Mouse (Mus musculus) MEL (cell line): ENCODE data around the gene Qprt. TPM values are rescaled to one million over a fixed set of nuclear protein-coding genes. Genes with fewer than 3 reads are reported as not detected.

Source experiments
- DNase-seq: peaks from one replicate; pipeline ENCODE4 v3.0.0; 2011; ENCODE audit warnings: low read depth, low spot score
- H3K27ac ChIP-seq: 2 replicates; pipeline ENCODE4 v1.5.1; 2012; ENCODE audit warnings: low read depth, mild to moderate bottlenecking, control low read depth, low read length, moderate library complexity; ENCODE audit not compliant: control insufficient read depth
- H3K27me3 ChIP-seq, 2 experiments: fragments of 150-350 bp in 1 of 2; sonication (generic) in 1 of 2; 2 replicates each; pipeline ENCODE4 v1.6.1; 2012; ENCODE audit warnings: low read length in 2 of 2, mild to moderate bottlenecking in 2 of 2, improper control_type of control experiment in 1 of 2, moderate library complexity in 1 of 2; ENCODE audit not compliant: insufficient read depth in 2 of 2, control insufficient read depth in 1 of 2
- H3K36me3 ChIP-seq, 2 experiments: 2 replicates each; pipeline ENCODE4 v1.6.1; 2012 to 2014; ENCODE audit warnings: low read length in 2 of 2, improper control_type of control experiment in 1 of 2, inconsistent platforms in 1 of 2, mild to moderate bottlenecking in 1 of 2; ENCODE audit not compliant: insufficient read depth in 2 of 2, control insufficient read depth in 1 of 2
- H3K4me1 ChIP-seq, 2 experiments: fragments of 150-350 bp in 1 of 2; sonication (generic) in 1 of 2; 2 replicates each; pipeline ENCODE4 v1.6.1; 2012; ENCODE audit warnings: low read length in 2 of 2, improper control_type of control experiment in 1 of 2, mild to moderate bottlenecking in 1 of 2; ENCODE audit not compliant: insufficient read depth in 2 of 2, control insufficient read depth in 1 of 2
- H3K4me3 ChIP-seq, 2 experiments: fragments of 150-350 bp in 1 of 2; sonication (generic) in 1 of 2; 2 replicates each; pipeline ENCODE4 v1.5.1; 2012; ENCODE audit warnings: low read depth in 2 of 2, low read length in 2 of 2, mild to moderate bottlenecking in 2 of 2, moderate library complexity in 2 of 2, control low read depth in 1 of 2, improper control_type of control experiment in 1 of 2; ENCODE audit not compliant: control insufficient read depth in 1 of 2, insufficient read depth in 1 of 2
- H3K79me2 ChIP-seq: 2 replicates; pipeline ENCODE4 v1.6.1; 2012; ENCODE audit warnings: mild to moderate bottlenecking, low read length, moderate library complexity; ENCODE audit not compliant: control insufficient read depth, poor library complexity, insufficient read depth
- H3K9ac ChIP-seq: 2 replicates; pipeline ENCODE4 v1.6.1; 2012; ENCODE audit warnings: low read depth, mild to moderate bottlenecking, control low read depth, low read length, moderate library complexity; ENCODE audit not compliant: control insufficient read depth, poor library complexity, severe bottlenecking
- H3K9me3 ChIP-seq: fragments of 150-350 bp; sonication (generic); replicated peaks from 2 replicates; pipeline ENCODE4 v1.6.1; 2012; ENCODE audit warnings: mild to moderate bottlenecking, low read length, improper control_type of control experiment, moderate library complexity; ENCODE audit not compliant: insufficient read depth
- ETS1 ChIP-seq: IDR thresholded peaks from 2 replicates; pipeline ENCODE4 v1.6.1; 2012; ENCODE audit warnings: low read depth, mild to moderate bottlenecking, inconsistent platforms, low read length, improper control_type of control experiment, moderate library complexity
- GATA1 ChIP-seq: IDR thresholded peaks from 2 replicates; pipeline ENCODE4 v1.6.1; 2011; ENCODE audit warnings: low read depth, low read length, improper control_type of control experiment
- HCFC1 ChIP-seq: IDR thresholded peaks from 2 replicates; pipeline ENCODE4 v1.6.1; 2012; ENCODE audit warnings: low read depth, mild to moderate bottlenecking, inconsistent platforms, low read length, improper control_type of control experiment, moderate library complexity
- KAT2A ChIP-seq: conservative IDR thresholded peaks from 2 replicates; pipeline ENCODE4 v1.6.1; 2012; ENCODE audit warnings: low read depth, low read length, improper control_type of control experiment, inconsistent platforms
- MAFK ChIP-seq: IDR thresholded peaks from 2 replicates; pipeline ENCODE4 v1.6.1; 2011; ENCODE audit warnings: low read depth, mild to moderate bottlenecking, low read length, improper control_type of control experiment, borderline replicate concordance
- MAX ChIP-seq: IDR thresholded peaks from 2 replicates; pipeline ENCODE4 v1.6.1; 2011; ENCODE audit warnings: low read length, improper control_type of control experiment
- MAZ ChIP-seq: IDR thresholded peaks from 2 replicates; pipeline ENCODE4 v1.6.1; 2012; ENCODE audit warnings: low read depth, mild to moderate bottlenecking, inconsistent platforms, low read length, improper control_type of control experiment
- NELFE ChIP-seq: IDR thresholded peaks from 2 replicates; pipeline ENCODE4 v1.6.1; 2011; ENCODE audit warnings: low read depth, low read length, improper control_type of control experiment
- POLR2A ChIP-seq, 2 experiments: IDR thresholded peaks; 2 replicates each; pipeline ENCODE4 v1.6.1; 2011 to 2012; ENCODE audit warnings: low read length in 2 of 2, mild to moderate bottlenecking in 2 of 2, control low read depth in 1 of 2, improper control_type of control experiment in 1 of 2, low read depth in 1 of 2, moderate library complexity in 1 of 2; ENCODE audit not compliant: control insufficient read depth in 1 of 2, insufficient read depth in 1 of 2, poor library complexity in 1 of 2
- POLR2AphosphoS5 ChIP-seq: IDR thresholded peaks from 2 replicates; pipeline ENCODE4 v1.6.1; 2012; ENCODE audit warnings: low read depth, borderline replicate concordance, mild to moderate bottlenecking, inconsistent platforms, low read length, moderate library complexity, mixed read lengths
- RCOR1 ChIP-seq: IDR thresholded peaks from 2 replicates; pipeline ENCODE4 v1.6.1; 2012; ENCODE audit warnings: low read depth, mild to moderate bottlenecking, inconsistent platforms, low read length, improper control_type of control experiment
- SMC3 ChIP-seq: IDR thresholded peaks from 2 replicates; pipeline ENCODE4 v1.6.1; 2011; ENCODE audit warnings: low read depth, low read length, improper control_type of control experiment
- TAL1 ChIP-seq: IDR thresholded peaks from 2 replicates; pipeline ENCODE4 v1.6.1; 2012; ENCODE audit warnings: mild to moderate bottlenecking, inconsistent platforms, low read length, moderate library complexity, mixed read lengths
- TBP ChIP-seq: IDR thresholded peaks from 2 replicates; pipeline ENCODE4 v1.8.0; 2011; ENCODE audit warnings: low read depth, low read length, improper control_type of control experiment
- TCF12 ChIP-seq: IDR thresholded peaks from 2 replicates; pipeline ENCODE4 v1.6.1; 2014; ENCODE audit warnings: low read depth, mild to moderate bottlenecking, inconsistent platforms, low read length, improper control_type of control experiment, moderate library complexity
- UBTF ChIP-seq: IDR thresholded peaks from 2 replicates; pipeline ENCODE4 v1.6.1; 2012; ENCODE audit warnings: low read depth, mild to moderate bottlenecking, inconsistent platforms, low read length, improper control_type of control experiment, moderate library complexity, borderline replicate concordance; ENCODE audit not compliant: insufficient read depth
- USF1 ChIP-seq: IDR thresholded peaks from 2 replicates; pipeline ENCODE4 v1.6.1; 2014; ENCODE audit warnings: low read depth, mild to moderate bottlenecking, inconsistent platforms, low read length, improper control_type of control experiment, moderate library complexity
- ZC3H11A ChIP-seq: IDR thresholded peaks from 2 replicates; pipeline ENCODE4 v1.6.1; 2012; ENCODE audit warnings: low read depth, mild to moderate bottlenecking, inconsistent platforms, low read length, improper control_type of control experiment
- ZNF384 ChIP-seq: IDR thresholded peaks from 2 replicates; pipeline ENCODE4 v1.6.1; 2012; ENCODE audit warnings: low read depth, mild to moderate bottlenecking, inconsistent platforms, low read length, improper control_type of control experiment
- polyA plus RNA-seq, 2 experiments: library from polyadenylated mRNA; stranded (reverse) in 1 of 2; unstranded in 1 of 2; fragments of >175 nt in 1 of 2; fragments of >200 nt in 1 of 2; gene quantifications; 2 replicates each; pipeline versions ENCODE4 v1.2.1 to v1.2.4; 2012; ENCODE audit warnings: low replicate concordance in 2 of 2, low read depth in 1 of 2; ENCODE audit not compliant: insufficient read length in 2 of 2, insufficient read depth in 1 of 2, missing spikeins in 1 of 2
- total RNA-seq: library from RNA; depleted of rRNA; stranded (reverse); fragments of 300-350 nt; gene quantifications from 2 replicates; pipeline ENCODE4 v1.2.3, GENCODE M21; 2012

Qprt gene
- total and polyA plus RNA-seq, 3 experiments = 2.7 to 3.7 TPM; not detected in 1

DNA sequence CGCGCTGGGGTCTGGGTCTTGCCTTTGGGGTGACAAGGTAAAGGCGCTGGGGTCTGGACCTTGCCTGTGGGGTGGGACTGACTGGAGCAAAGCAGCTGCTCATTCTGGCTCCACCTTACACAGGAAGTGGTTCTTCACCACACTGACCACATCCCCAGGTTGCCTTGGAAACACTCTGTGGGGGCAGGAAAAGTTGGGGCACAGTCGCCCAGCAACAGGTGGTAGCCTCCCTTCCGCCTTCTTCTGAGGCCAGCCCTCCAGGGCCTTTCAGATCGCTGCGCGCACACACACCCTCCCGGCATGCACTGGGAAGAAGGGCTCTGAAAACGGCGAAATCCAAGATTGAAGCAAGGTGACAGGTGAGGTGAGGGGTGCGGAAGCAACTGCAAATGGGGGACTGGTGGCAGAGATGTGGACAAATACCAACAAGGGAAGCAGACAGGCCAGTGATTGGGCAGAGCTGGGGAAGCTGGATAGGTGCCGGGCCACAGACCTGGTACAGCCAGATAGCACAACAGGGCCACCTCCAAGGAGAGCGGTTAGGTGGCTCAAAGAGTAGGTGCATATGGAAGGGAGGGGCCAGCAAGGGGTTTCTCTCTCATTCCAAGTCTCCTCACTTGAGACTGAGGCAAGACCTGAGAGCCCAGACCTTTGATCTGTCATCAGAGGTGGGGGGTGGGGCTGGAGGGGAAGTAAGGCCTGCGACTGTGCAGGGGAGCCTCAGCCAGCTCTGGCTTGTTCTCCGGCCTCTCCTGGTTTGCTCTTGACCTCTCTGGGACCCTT, 30.7 kb downstream of the Qprt start, which contains the start of gene AI467606:
TSS of gene AI467606 (plus strand) at position 246 of the 783 bp plus-strand sequence.
- Histone ChIP-seq H3K36me3 (peaks cover 0 to 26% of the 10 kb centered on the region in 2 experiments; a peak in 2 of 4 replicates), H3K27me3 (no peaks in the 10 kb centered on the region)
- TF ChIP-seq KAT2A (no peak), GATA1 (peak; percentile 35; the same call in 1 of the 2 replicates), MAZ (no peak), NELFE (no peak), UBTF (no peak), ZC3H11A (no peak), USF1 (no peak), HCFC1 (no peak), RCOR1 (no peak), TAL1 (peak; percentile 84), MAX (no peak), MAFK (no peak), POLR2AphosphoS5 (peak; percentile 35; the same call in 1 of the 2 replicates), ETS1 (no peak), ZNF384 (no peak), SMC3 (no peak), TCF12 (no peak), TBP (peak; percentile 92), POLR2A (IDR thresholded peaks at IDR 0.05; ENCODE audit: control insufficient read depth in 1 of 2, insufficient read depth in 1 of 2, low read depth in 1 of 2, low read length in 2 of 2, poor library complexity in 1 of 2) (peak; percentile 29 to 84; a peak in 3 of 4 replicates)
- TF ChIP-seq, all 39 proteins: peak for 5
- Histone ChIP-seq H3K4me3 (peak within 1 kb of the TSS; percentile 71 to 72), H3K79me2 (peaks cover 45% of the 10 kb centered on the region), H3K9me3 (no peaks in the 10 kb centered on the region), H3K27ac (peak within 1 kb of the TSS; percentile 100), H3K4me1 (peaks cover 0 to 23% of the 10 kb centered on the region in 2 experiments; a peak in 2 of 4 replicates), H3K9ac (peak within 1 kb of the TSS; percentile 94)
- DNase-seq = peak; percentile 99
